Mouse (Mus musculus): Measurements from ENCODE around the gene Kdm2a. TPM values are rescaled to one million over a fixed set of nuclear protein-coding genes. Genes with fewer than 3 reads are reported as not detected.
A peak's percentile ranks its signal among the peaks of the same experiment; 100 is the strongest.

Gene Kdm2a
- total and polyA plus RNA-seq, 3 experiments, result 17.3 to 51.9 (median 23.1) TPM

- in situ Hi-C loops (cut with MboI; ENCODE audit: low pct_ligation_motif_present, low pct_unique_long_range_greater_than_20kb, low sequenced_read_pairs) (no loop called here), dilution Hi-C loops (cut with MboI; ENCODE audit: extremely low pct_ligation_motif_present, extremely low pct_unique_long_range_greater_than_20kb, low sequenced_read_pairs) (no loop called here)
- H3K36me3 ChIP-seq (replicated peaks in 1 of 2; ENCODE audit: control insufficient read depth in 1 of 2, insufficient read depth in 1 of 2, low read length in 1 of 2), result peaks cover 72 to 89% of the 10 kb centered on the region in 2 experiments
- H3K4me3 ChIP-seq (replicated peaks in 1 of 3; ENCODE audit: low read depth in 2 of 3, low read length in 2 of 3, poor library complexity in 1 of 3), result no peak overlapping the region
- no peaks in the 10 kb centered on the region for H3K79me2 ChIP-seq (replicated peaks; ENCODE audit: control insufficient read depth, extremely low read depth, insufficient read depth, poor library complexity, severe bottlenecking)
- no peaks in the 10 kb centered on the region for H3K9me3 ChIP-seq (replicated peaks; ENCODE audit: low read length)
- H3K27me3 ChIP-seq (replicated peaks), result no peaks in the 10 kb centered on the region
- no peak overlapping the region for H3K9ac ChIP-seq (ENCODE audit: insufficient read depth, low read depth)
- no peak for TF ChIP-seq RCOR1 (conservative IDR thresholded peaks at IDR 0.05; ENCODE audit: low read depth, low read length)
- TF ChIP-seq POLR2A (IDR thresholded peaks at IDR 0.05; ENCODE audit: low read depth, low read length), result peak; percentile 8; the same call in 1 of the 2 replicates
- peak in 1 of 2 experiments; percentile 52; a peak in 2 of 4 replicates for TF ChIP-seq CTCF (conservative IDR thresholded peaks at IDR 0.05 in 1 of 2, IDR thresholded peaks at IDR 0.05 in 1 of 2; ENCODE audit: low read depth in 2 of 2, low read length in 2 of 2)
- no peak for TF ChIP-seq TCF12 (IDR thresholded peaks at IDR 0.05; ENCODE audit: low read depth, low read length)
- TF ChIP-seq MAFK (IDR thresholded peaks at IDR 0.05; ENCODE audit: insufficient replicate concordance, low read length), result no peak
- TF ChIP-seq PAX5 (IDR thresholded peaks at IDR 0.05; ENCODE audit: low read length), result no peak
- peak; percentile 51 for TF ChIP-seq SMC3 (IDR thresholded peaks at IDR 0.05; ENCODE audit: low read depth, low read length)
- no peak for TF ChIP-seq ZC3H11A (IDR thresholded peaks at IDR 0.05; ENCODE audit: low read depth, low read length)
- TF ChIP-seq RAD21 (IDR thresholded peaks at IDR 0.05; ENCODE audit: low read depth, low read length), result peak; percentile 17
- peaks cover 14 to 30% of the 10 kb centered on the region in 2 experiments for H3K4me1 ChIP-seq (ENCODE audit: control insufficient read depth in 1 of 2, insufficient read depth in 2 of 2)
- no peak for DNase-seq (ENCODE audit: extremely low read depth)
- H3K27ac ChIP-seq (ENCODE audit: insufficient read depth, low read depth), result no peak overlapping the region
- H3K4me2 ChIP-seq (ENCODE audit: insufficient read depth, low read depth, poor library complexity, severe bottlenecking), result no peak overlapping the region
These were observed 132.1 kb downstream of the Kdm2a start for GRCm38 (mm10) chr19:4265956-4266355.

Other genes starting within 250 kb of the Kdm2a start
- 172 and 194 TPM in 2 replicates for gene Coro1b, start 249.7 kb downstream of the Kdm2a start, total RNA-seq (2012; rRNA removed)
- 154 and 179 TPM in 2 replicates for gene Coro1b, start 249.7 kb downstream of the Kdm2a start, total RNA-seq (2014; rRNA removed)
- gene Coro1b, start 249.7 kb downstream of the Kdm2a start, polyA plus RNA-seq (2012; ENCODE audit: insufficient read length, low read depth), result 265 and 293 TPM in 2 replicates
- gene Ptprcap, start 244.7 kb downstream of the Kdm2a start, total RNA-seq (2012; rRNA removed), result 438 and 452 TPM in 2 replicates
- gene Ptprcap, start 244.7 kb downstream of the Kdm2a start, total RNA-seq (2014; rRNA removed), result 380 and 447 TPM in 2 replicates
- gene Ptprcap, start 244.7 kb downstream of the Kdm2a start, polyA plus RNA-seq (2012; ENCODE audit: insufficient read length, low read depth), result 296 and 343 TPM in 2 replicates
- 20.7 and 25.3 TPM in 2 replicates for gene Rps6kb2, start 234.9 kb downstream of the Kdm2a start, total RNA-seq (2012; rRNA removed)
- gene Rps6kb2, start 234.9 kb downstream of the Kdm2a start, total RNA-seq (2014; rRNA removed), result 9.7 and 12.0 TPM in 2 replicates
- 26.6 and 27.2 TPM in 2 replicates for gene Rps6kb2, start 234.9 kb downstream of the Kdm2a start, polyA plus RNA-seq (2012; ENCODE audit: insufficient read length, low read depth)
- 3.4 and 4.0 TPM in 2 replicates for gene Carns1, start 222.8 kb downstream of the Kdm2a start, total RNA-seq (2012; rRNA removed)
- gene Carns1, start 222.8 kb downstream of the Kdm2a start, total RNA-seq (2014; rRNA removed), result 1.7 and 1.8 TPM in 2 replicates
- gene Carns1, start 222.8 kb downstream of the Kdm2a start, polyA plus RNA-seq (2012; ENCODE audit: insufficient read length, low read depth), result 3.8 and 4.4 TPM in 2 replicates
- 46.3 and 57.8 TPM in 2 replicates for gene Tbc1d10c, start 207.0 kb downstream of the Kdm2a start, total RNA-seq (2012; rRNA removed)
- 43.5 and 51.5 TPM in 2 replicates for gene Tbc1d10c, start 207.0 kb downstream of the Kdm2a start, total RNA-seq (2014; rRNA removed)
- 57.4 and 58.5 TPM in 2 replicates for gene Tbc1d10c, start 207.0 kb downstream of the Kdm2a start, polyA plus RNA-seq (2012; ENCODE audit: insufficient read length, low read depth)
- 502 and 585 TPM in 2 replicates for gene Ppp1ca, start 206.2 kb downstream of the Kdm2a start, total RNA-seq (2012; rRNA removed)
- 635 and 651 TPM in 2 replicates for gene Ppp1ca, start 206.2 kb downstream of the Kdm2a start, total RNA-seq (2014; rRNA removed)
- gene Ppp1ca, start 206.2 kb downstream of the Kdm2a start, polyA plus RNA-seq (2012; ENCODE audit: insufficient read length, low read depth), result 383 and 389 TPM in 2 replicates
- gene Rad9a, start 196.6 kb downstream of the Kdm2a start, total RNA-seq (2012; rRNA removed), result 20.5 and 22.4 TPM in 2 replicates
- gene Rad9a, start 196.6 kb downstream of the Kdm2a start, total RNA-seq (2014; rRNA removed), result 11.5 and 14.3 TPM in 2 replicates
- gene Rad9a, start 196.6 kb downstream of the Kdm2a start, polyA plus RNA-seq (2012; ENCODE audit: insufficient read length, low read depth), result 20.0 and 21.7 TPM in 2 replicates
- 0.29 and 1.0 TPM in 2 replicates for gene Clcf1, start 184.0 kb downstream of the Kdm2a start, total RNA-seq (2012; rRNA removed)
- 0.28 TPM in 1 of 2 replicates, not detected in the other for gene Clcf1, start 184.0 kb downstream of the Kdm2a start, total RNA-seq (2014; rRNA removed)
- 0.09 TPM in 1 of 2 replicates, not detected in the other for gene Clcf1, start 184.0 kb downstream of the Kdm2a start, polyA plus RNA-seq (2012; ENCODE audit: insufficient read length, low read depth)
- not detected in 2 replicates for gene AC109138.7, start 183.9 kb downstream of the Kdm2a start, total RNA-seq (2012; rRNA removed)
- not detected in 2 replicates for gene AC109138.7, start 183.9 kb downstream of the Kdm2a start, total RNA-seq (2014; rRNA removed)
- not detected in 2 replicates for gene AC109138.7, start 183.9 kb downstream of the Kdm2a start, polyA plus RNA-seq (2012; ENCODE audit: insufficient read length, low read depth)
- 35.0 and 53.4 TPM in 2 replicates for gene Pold4, start 166.4 kb downstream of the Kdm2a start, total RNA-seq (2012; rRNA removed)
- 61.5 and 76.4 TPM in 2 replicates for gene Pold4, start 166.4 kb downstream of the Kdm2a start, total RNA-seq (2014; rRNA removed)
- gene Pold4, start 166.4 kb downstream of the Kdm2a start, polyA plus RNA-seq (2012; ENCODE audit: insufficient read length, low read depth), result 35.1 and 36.8 TPM in 2 replicates
- gene Ssh3, start 129.1 kb downstream of the Kdm2a start, total RNA-seq (2012; rRNA removed), result 30.0 and 33.4 TPM in 2 replicates
- 5.6 and 6.9 TPM in 2 replicates for gene Ssh3, start 129.1 kb downstream of the Kdm2a start, total RNA-seq (2014; rRNA removed)
- gene Ssh3, start 129.1 kb downstream of the Kdm2a start, polyA plus RNA-seq (2012; ENCODE audit: insufficient read length, low read depth), result 12.3 and 13.2 TPM in 2 replicates
- 53.6 and 55.1 TPM in 2 replicates for gene Ankrd13d, start 115.1 kb downstream of the Kdm2a start, total RNA-seq (2012; rRNA removed)
- gene Ankrd13d, start 115.1 kb downstream of the Kdm2a start, total RNA-seq (2014; rRNA removed), result 3.8 and 5.6 TPM in 2 replicates
- gene Ankrd13d, start 115.1 kb downstream of the Kdm2a start, polyA plus RNA-seq (2012; ENCODE audit: insufficient read length, low read depth), result 13.2 and 17.3 TPM in 2 replicates
- 196 and 203 TPM in 2 replicates for gene Grk2, start 92.1 kb downstream of the Kdm2a start, total RNA-seq (2012; rRNA removed)
- 118 and 119 TPM in 2 replicates for gene Grk2, start 92.1 kb downstream of the Kdm2a start, total RNA-seq (2014; rRNA removed)
- gene Grk2, start 92.1 kb downstream of the Kdm2a start, polyA plus RNA-seq (2012; ENCODE audit: insufficient read length, low read depth), result 191 and 193 TPM in 2 replicates
- 14.9 and 19.3 TPM in 2 replicates for gene Rhod, start 41.1 kb upstream of the Kdm2a start, total RNA-seq (2012; rRNA removed)
- 16.6 and 20.1 TPM in 2 replicates for gene Rhod, start 41.1 kb upstream of the Kdm2a start, total RNA-seq (2014; rRNA removed)
- 14.4 and 15.3 TPM in 2 replicates for gene Rhod, start 41.1 kb upstream of the Kdm2a start, polyA plus RNA-seq (2012; ENCODE audit: insufficient read length, low read depth)
- gene Syt12, start 79.2 kb upstream of the Kdm2a start, total RNA-seq (2012; rRNA removed), result 0.04 and 0.17 TPM in 2 replicates
- not detected in 2 replicates for gene Syt12, start 79.2 kb upstream of the Kdm2a start, total RNA-seq (2014; rRNA removed)
- gene Syt12, start 79.2 kb upstream of the Kdm2a start, polyA plus RNA-seq (2012; ENCODE audit: insufficient read length, low read depth), result 0.16 and 0.50 TPM in 2 replicates
- not detected in 2 replicates for gene 2010003K11Rik, start 100.3 kb upstream of the Kdm2a start, total RNA-seq (2012; rRNA removed)
- gene 2010003K11Rik, start 100.3 kb upstream of the Kdm2a start, total RNA-seq (2014; rRNA removed), result not detected in 2 replicates
- gene 2010003K11Rik, start 100.3 kb upstream of the Kdm2a start, polyA plus RNA-seq (2012; ENCODE audit: insufficient read length, low read depth), result not detected in 2 replicates
- gene Pcx, start 112.2 kb upstream of the Kdm2a start, total RNA-seq (2012; rRNA removed), result 9.2 and 10.7 TPM in 2 replicates
- 7.3 and 7.7 TPM in 2 replicates for gene Pcx, start 112.2 kb upstream of the Kdm2a start, total RNA-seq (2014; rRNA removed)
- gene Pcx, start 112.2 kb upstream of the Kdm2a start, polyA plus RNA-seq (2012; ENCODE audit: insufficient read length, low read depth), result 13.6 and 14.2 TPM in 2 replicates
- 2.0 and 2.3 TPM in 2 replicates for gene Lrfn4, start 217.4 kb upstream of the Kdm2a start, total RNA-seq (2012; rRNA removed)
- gene Lrfn4, start 217.4 kb upstream of the Kdm2a start, total RNA-seq (2014; rRNA removed), result 0.59 and 0.75 TPM in 2 replicates
- gene Lrfn4, start 217.4 kb upstream of the Kdm2a start, polyA plus RNA-seq (2012; ENCODE audit: insufficient read length, low read depth), result 1.7 and 1.9 TPM in 2 replicates
- gene Rce1, start 227.4 kb upstream of the Kdm2a start, total RNA-seq (2012; rRNA removed), result 32.9 and 33.0 TPM in 2 replicates
- gene Rce1, start 227.4 kb upstream of the Kdm2a start, total RNA-seq (2014; rRNA removed), result 51.4 and 52.1 TPM in 2 replicates
- gene Rce1, start 227.4 kb upstream of the Kdm2a start, polyA plus RNA-seq (2012; ENCODE audit: insufficient read length, low read depth), result 36.9 and 45.3 TPM in 2 replicates